Mouse (Mus musculus): ENCODE results near the gene Nup188.

Nup188 gene

DNA sequence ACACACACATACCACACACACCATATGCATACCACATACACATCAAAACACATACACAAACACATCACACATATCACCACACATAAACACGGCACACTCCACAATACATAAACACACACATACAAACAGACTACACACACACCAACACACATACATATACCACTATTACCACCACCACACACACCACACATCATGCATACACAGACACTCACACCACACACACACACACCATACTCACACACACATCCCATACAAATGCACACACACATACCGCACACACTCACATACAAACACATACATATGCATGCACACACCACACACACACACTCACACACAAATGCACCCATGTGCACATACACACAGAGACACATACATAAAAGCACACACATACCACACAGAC lies 18.7 kb upstream of the Nup188 start:
- Histone ChIP-seq H3K9me3 (ENCODE audit: low read length) (no peaks in the 10 kb centered on the region), H3K4me3 (replicated peaks; ENCODE audit: low read length) (no peak overlapping the region), H3K36me3 (ENCODE audit: insufficient read depth, low read length) (peaks cover 25% of the 10 kb centered on the region), H3K27me3 (ENCODE audit: insufficient read depth, low read length) (no peaks in the 10 kb centered on the region), H3K4me1 (replicated peaks; ENCODE audit: low read depth, low read length) (peaks cover 65% of the 10 kb centered on the region)
- TF ChIP-seq NANOG (IDR thresholded peaks at IDR 0.05; ENCODE audit: borderline replicate concordance, low read length) (no peak), CTCF (conservative IDR thresholded peaks at IDR 0.05; ENCODE audit: low read length) (no peak), POU5F1 (IDR thresholded peaks at IDR 0.05; ENCODE audit: borderline replicate concordance, low read length) (no peak)

DNA sequence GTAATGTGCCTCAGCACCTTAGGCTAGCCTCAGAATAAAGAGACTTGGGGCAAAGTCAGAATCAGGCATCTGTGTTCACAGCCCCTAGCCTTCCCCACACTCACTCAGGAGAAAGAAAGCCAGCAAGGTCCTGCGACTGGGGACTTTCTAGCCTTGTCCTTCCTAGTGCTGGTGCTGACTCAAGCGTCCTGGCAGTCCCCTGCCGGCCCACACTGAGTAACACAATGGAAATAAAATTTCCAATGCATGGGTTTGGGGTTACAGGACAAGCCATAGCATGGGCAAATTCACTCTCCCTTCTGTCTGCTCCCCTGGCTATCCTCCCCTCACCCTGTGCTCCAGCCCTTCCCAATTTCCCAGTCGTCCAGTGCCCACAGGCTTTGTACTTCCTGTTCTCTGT lies 17.8 kb upstream of the Nup188 start:
- peaks cover 18% of the 10 kb centered on the region for H3K36me3 ChIP-seq (ENCODE audit: insufficient read depth, low read length)
- H3K9me3 ChIP-seq (ENCODE audit: low read length) = no peaks in the 10 kb centered on the region
- H3K4me3 ChIP-seq (replicated peaks; ENCODE audit: low read length) = no peak overlapping the region
- TF ChIP-seq CTCF (conservative IDR thresholded peaks at IDR 0.05; ENCODE audit: low read length) = no peak
- no peak for TF ChIP-seq POU5F1 (IDR thresholded peaks at IDR 0.05; ENCODE audit: borderline replicate concordance, low read length)
- no peak for TF ChIP-seq NANOG (IDR thresholded peaks at IDR 0.05; ENCODE audit: borderline replicate concordance, low read length)
- H3K4me1 ChIP-seq (replicated peaks; ENCODE audit: low read depth, low read length) = peaks cover 57% of the 10 kb centered on the region
- no peaks in the 10 kb centered on the region for H3K27me3 ChIP-seq (ENCODE audit: insufficient read depth, low read length)

GRCm38 (mm10) chr2:30269241-30269990 lies 16.8 kb upstream of the Nup188 start:
- H3K27me3 ChIP-seq (ENCODE audit: insufficient read depth, low read length) = no peaks in the 10 kb centered on the region
- no peak for TF ChIP-seq NANOG (IDR thresholded peaks at IDR 0.05; ENCODE audit: borderline replicate concordance, low read length)
- no peak for TF ChIP-seq POU5F1 (IDR thresholded peaks at IDR 0.05; ENCODE audit: borderline replicate concordance, low read length)
- no peak for TF ChIP-seq CTCF (conservative IDR thresholded peaks at IDR 0.05; ENCODE audit: low read length)
- H3K9me3 ChIP-seq (ENCODE audit: low read length) = no peaks in the 10 kb centered on the region
- no peak overlapping the region for H3K4me3 ChIP-seq (replicated peaks; ENCODE audit: low read length)
- H3K36me3 ChIP-seq (ENCODE audit: insufficient read depth, low read length) = peaks cover 8% of the 10 kb centered on the region; the same call in 1 of the 2 replicates
- H3K4me1 ChIP-seq (replicated peaks; ENCODE audit: low read depth, low read length) = peaks cover 47% of the 10 kb centered on the region

DNA sequence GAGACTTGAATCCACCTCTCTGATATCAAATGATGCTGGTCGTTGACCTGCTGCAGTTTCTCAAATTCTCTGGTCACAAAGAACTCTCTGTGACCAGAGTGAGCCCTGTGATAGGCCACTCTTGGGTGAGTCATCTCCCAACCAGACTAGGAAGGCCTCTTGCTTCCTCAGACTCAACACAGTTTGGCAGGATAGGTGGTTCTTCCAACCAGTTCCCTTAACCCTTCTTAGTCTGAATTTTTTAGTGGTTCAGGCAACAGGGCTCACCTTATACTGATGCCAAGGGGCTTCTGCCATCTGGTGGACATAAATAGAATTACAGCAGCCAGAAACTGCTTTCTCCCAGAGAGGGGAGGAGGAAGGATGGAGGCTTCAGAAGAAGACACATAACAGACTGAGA lies 16.1 kb upstream of the Nup188 start:
- H3K27me3 ChIP-seq (ENCODE audit: insufficient read depth, low read length) = no peaks in the 10 kb centered on the region
- TF ChIP-seq CTCF (conservative IDR thresholded peaks at IDR 0.05; ENCODE audit: low read length) = peak; percentile 100
- no peak for TF ChIP-seq POU5F1 (IDR thresholded peaks at IDR 0.05; ENCODE audit: borderline replicate concordance, low read length)
- no peak for TF ChIP-seq NANOG (IDR thresholded peaks at IDR 0.05; ENCODE audit: borderline replicate concordance, low read length)
- 0 out of 2 replicates have a peak, but pooled peaks cover under 1% of the 10 kb centered on the region for H3K36me3 ChIP-seq (ENCODE audit: insufficient read depth, low read length)
- H3K9me3 ChIP-seq (ENCODE audit: low read length) = no peaks in the 10 kb centered on the region
- no peak overlapping the region for H3K4me3 ChIP-seq (replicated peaks; ENCODE audit: low read length)
- H3K4me1 ChIP-seq (replicated peaks; ENCODE audit: low read depth, low read length) = peaks cover 40% of the 10 kb centered on the region

DNA sequence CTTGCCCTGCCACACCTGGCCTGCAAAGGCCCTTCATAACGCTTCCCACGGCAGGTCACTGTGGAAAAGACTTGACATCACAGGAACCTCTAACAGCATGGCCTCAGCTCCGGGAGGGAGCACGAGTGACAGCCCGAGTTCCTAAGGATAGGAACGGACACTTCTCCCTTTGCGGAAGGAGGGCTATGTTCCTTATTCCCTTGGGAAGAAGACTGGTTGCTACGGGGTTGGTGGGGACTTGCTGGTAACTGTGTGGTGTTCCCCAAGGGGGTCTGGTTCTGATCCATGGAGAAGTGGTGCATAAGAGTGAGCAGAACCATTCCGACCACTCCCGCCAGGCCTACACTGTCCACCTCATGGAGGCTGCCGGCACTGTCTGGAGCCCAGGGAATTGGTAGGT lies 5.5 kb upstream of the Nup188 start, which contains the start of gene Gm28038:
Gene Gm28038 (plus strand): TSS at position 301 of the 400 bp plus-strand sequence.
- H3K4me3 ChIP-seq (replicated peaks; ENCODE audit: low read length) = no peak within 1 kb of the TSS
- H3K27me3 ChIP-seq (ENCODE audit: insufficient read depth, low read length) = no peaks in the 10 kb centered on the region
- H3K36me3 ChIP-seq (ENCODE audit: insufficient read depth, low read length) = peaks cover 20% of the 10 kb centered on the region

DNA sequence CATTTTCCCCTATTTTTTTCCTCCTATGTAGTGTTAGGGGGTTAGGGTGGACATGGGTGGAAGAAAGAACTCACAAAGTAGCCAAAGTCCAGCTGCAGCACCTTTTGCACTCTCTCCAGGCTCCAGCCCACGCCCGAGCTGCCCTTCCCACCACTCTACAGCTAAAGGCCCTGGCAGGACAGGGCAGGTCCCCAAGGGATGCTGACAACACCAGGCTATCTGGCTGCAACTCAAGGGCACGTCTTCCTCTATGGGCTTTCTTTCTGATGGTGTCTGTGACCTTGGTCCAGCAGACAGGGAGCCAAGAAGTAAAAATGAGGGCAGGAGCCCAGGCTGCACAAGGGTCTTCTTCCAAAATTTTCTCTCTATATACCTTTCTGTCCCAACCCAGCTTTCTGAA lies 4.5 kb upstream of the Nup188 start:
- Histone ChIP-seq H3K27me3 (ENCODE audit: insufficient read depth, low read length) (no peaks in the 10 kb centered on the region), H3K4me3 (replicated peaks; ENCODE audit: low read length) (no peak overlapping the region), H3K9me3 (ENCODE audit: low read length) (no peaks in the 10 kb centered on the region), H3K4me1 (replicated peaks; ENCODE audit: low read depth, low read length) (peaks cover 24% of the 10 kb centered on the region), H3K36me3 (ENCODE audit: insufficient read depth, low read length) (peaks cover 20% of the 10 kb centered on the region)
- TF ChIP-seq NANOG (IDR thresholded peaks at IDR 0.05; ENCODE audit: borderline replicate concordance, low read length) = no peak
- TF ChIP-seq CTCF (conservative IDR thresholded peaks at IDR 0.05; ENCODE audit: low read length) = no peak
- no peak for TF ChIP-seq POU5F1 (IDR thresholded peaks at IDR 0.05; ENCODE audit: borderline replicate concordance, low read length)

More for the DNA sequence above, 5.5 kb upstream of the Nup188 start, which contains the start of gene Gm28038:
- H3K9me3 ChIP-seq (ENCODE audit: low read length) = no peaks in the 10 kb centered on the region
- H3K4me1 ChIP-seq (replicated peaks; ENCODE audit: low read depth, low read length) = peaks cover 24% of the 10 kb centered on the region
- TF ChIP-seq CTCF (conservative IDR thresholded peaks at IDR 0.05; ENCODE audit: low read length) (no peak), NANOG (IDR thresholded peaks at IDR 0.05; ENCODE audit: borderline replicate concordance, low read length) (no peak), POU5F1 (IDR thresholded peaks at IDR 0.05; ENCODE audit: borderline replicate concordance, low read length) (no peak)

GRCm38 (mm10) chr2:30283193-30283592 lies 3.0 kb upstream of the Nup188 start:
- Histone ChIP-seq H3K9me3 (ENCODE audit: low read length) (no peaks in the 10 kb centered on the region), H3K4me1 (replicated peaks; ENCODE audit: low read depth, low read length) (peaks cover 36% of the 10 kb centered on the region), H3K27me3 (ENCODE audit: insufficient read depth, low read length) (no peaks in the 10 kb centered on the region), H3K4me3 (replicated peaks; ENCODE audit: low read length) (no peak overlapping the region), H3K36me3 (ENCODE audit: insufficient read depth, low read length) (peaks cover 20% of the 10 kb centered on the region)
- TF ChIP-seq POU5F1 (IDR thresholded peaks at IDR 0.05; ENCODE audit: borderline replicate concordance, low read length) (no peak), CTCF (conservative IDR thresholded peaks at IDR 0.05; ENCODE audit: low read length) (no peak), NANOG (IDR thresholded peaks at IDR 0.05; ENCODE audit: borderline replicate concordance, low read length) (no peak)

GRCm38 (mm10) chr2:30285004-30285403 lies 1.2 kb upstream of the Nup188 start:
- no peak for TF ChIP-seq POU5F1 (IDR thresholded peaks at IDR 0.05; ENCODE audit: borderline replicate concordance, low read length)
- TF ChIP-seq NANOG (IDR thresholded peaks at IDR 0.05; ENCODE audit: borderline replicate concordance, low read length) = no peak
- no peak for TF ChIP-seq CTCF (conservative IDR thresholded peaks at IDR 0.05; ENCODE audit: low read length)
- peak overlapping the region; percentile 99 for H3K4me3 ChIP-seq (replicated peaks; ENCODE audit: low read length)

More at GRCm38 (mm10) chr2:30285004-30285403, 1.2 kb upstream of the Nup188 start:
- Histone ChIP-seq H3K27me3 (ENCODE audit: insufficient read depth, low read length) (no peaks in the 10 kb centered on the region), H3K4me1 (replicated peaks; ENCODE audit: low read depth, low read length) (peaks cover 41% of the 10 kb centered on the region), H3K36me3 (ENCODE audit: insufficient read depth, low read length) (peaks cover 29% of the 10 kb centered on the region), H3K9me3 (ENCODE audit: low read length) (no peaks in the 10 kb centered on the region)

Data from E14TG2a.4 (cell line).